Mouse (Mus musculus) limb, embryonic 10.5 days (tissue): ENCODE measurements at regions not wholly inside any gene's neighbourhood (a gene's known extent, or its start where the extent isn't known, plus 50 kb on each side); places are given as distances from the start of the nearest gene placed in this dataset.

ENCODE experiments used
- DNase-seq: peaks from one replicate; pipeline ENCODE4 v3.0.0-alpha.2; 2017; ENCODE audit warnings: low spot score
- H3K27ac ChIP-seq: fragments of 300-500 bp; sonication (generic); 2 replicates; pipeline ENCODE4 v1.5.1; 2016; ENCODE audit warnings: mild to moderate bottlenecking
- H3K27me3 ChIP-seq: fragments of 300-500 bp; sonication (generic); 2 replicates; pipeline ENCODE4 v1.6.1; 2016; ENCODE audit warnings: low read depth, mild to moderate bottlenecking; ENCODE audit not compliant: poor library complexity, severe bottlenecking
- H3K36me3 ChIP-seq: fragments of 300-500 bp; sonication (generic); 2 replicates; pipeline ENCODE4 v1.6.1; 2016; ENCODE audit warnings: mild to moderate bottlenecking, moderate library complexity
- H3K4me1 ChIP-seq: fragments of 300-500 bp; sonication (generic); 2 replicates; pipeline ENCODE4 v1.6.1; 2016
- H3K4me3 ChIP-seq: fragments of 300-500 bp; sonication (generic); 2 replicates; pipeline ENCODE4 v1.5.1; 2016; ENCODE audit warnings: mild to moderate bottlenecking, moderate library complexity
- H3K9me3 ChIP-seq: fragments of 300-500 bp; sonication (generic); replicated peaks from 2 replicates; pipeline ENCODE4 v1.6.1; 2016; ENCODE audit warnings: mild to moderate bottlenecking
- WGBS: fragments of 180-500 bp; shearing (Covaris S2); methylation state at CpG from one replicate; pipeline ENCODE4 v1.1.7; 2016; 5-methylcytosine and 5-hydroxymethylcytosine counted together

DNA sequence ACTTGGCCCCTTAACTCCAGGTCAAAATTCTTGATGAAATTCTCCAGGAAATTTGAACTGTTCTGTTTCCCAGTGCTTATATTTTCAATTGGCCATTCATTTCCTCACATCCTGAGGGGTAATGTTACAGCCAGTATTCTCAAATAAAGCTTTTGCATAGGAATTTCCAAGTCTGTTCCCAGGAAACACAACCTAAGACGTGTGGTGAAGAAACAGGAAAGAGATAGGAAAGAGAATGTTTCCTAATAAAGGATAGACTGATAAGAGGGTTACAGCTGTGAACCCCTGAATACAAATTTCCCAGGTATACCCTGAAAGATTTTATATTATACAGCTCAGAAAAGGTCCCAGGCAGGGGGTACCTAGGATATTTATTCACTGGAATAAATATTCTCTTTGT, 108.0 kb upstream of the Slc22a22 start:
- H3K27ac ChIP-seq: no peak overlapping the region
- no peak for DNase-seq
- 59% methylated on average over 1 of the region's 1 CpGs for WGBS
- peaks cover 15% of the 10 kb centered on the region for H3K4me1 ChIP-seq
- no peaks in the 10 kb centered on the region for H3K36me3 ChIP-seq
- H3K27me3 ChIP-seq: no peaks in the 10 kb centered on the region
- H3K4me3 ChIP-seq: no peak overlapping the region
- no peaks in the 10 kb centered on the region for H3K9me3 ChIP-seq

DNA sequence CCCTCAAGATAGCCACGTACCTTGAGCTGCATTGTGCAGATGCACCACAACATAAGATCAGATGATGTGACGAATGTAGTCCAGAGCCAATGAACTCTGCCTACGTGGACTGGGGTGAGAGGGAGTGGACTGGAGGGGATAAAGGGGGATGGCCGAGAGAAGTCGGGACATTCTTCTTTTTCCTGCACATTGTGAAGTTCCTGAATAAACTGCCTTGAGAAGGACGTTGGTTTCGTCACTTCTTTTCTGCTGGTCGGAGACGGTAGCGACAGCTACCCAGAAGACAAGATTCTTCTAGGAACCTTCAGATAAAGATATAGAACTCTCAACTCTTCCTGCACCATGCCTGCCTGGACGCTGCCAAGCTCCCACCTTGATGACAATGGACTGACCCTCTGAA, 107.1 kb upstream of the Slc22a22 start:
- DNase-seq: no peak
- Histone ChIP-seq H3K4me1 (peaks cover 6% of the 10 kb centered on the region), H3K36me3 (no peaks in the 10 kb centered on the region), H3K9me3 (no peaks in the 10 kb centered on the region), H3K4me3 (no peak overlapping the region), H3K27ac (no peak overlapping the region), H3K27me3 (no peaks in the 10 kb centered on the region)
- WGBS: 90% methylated on average over 11 of the region's 11 CpGs

DNA sequence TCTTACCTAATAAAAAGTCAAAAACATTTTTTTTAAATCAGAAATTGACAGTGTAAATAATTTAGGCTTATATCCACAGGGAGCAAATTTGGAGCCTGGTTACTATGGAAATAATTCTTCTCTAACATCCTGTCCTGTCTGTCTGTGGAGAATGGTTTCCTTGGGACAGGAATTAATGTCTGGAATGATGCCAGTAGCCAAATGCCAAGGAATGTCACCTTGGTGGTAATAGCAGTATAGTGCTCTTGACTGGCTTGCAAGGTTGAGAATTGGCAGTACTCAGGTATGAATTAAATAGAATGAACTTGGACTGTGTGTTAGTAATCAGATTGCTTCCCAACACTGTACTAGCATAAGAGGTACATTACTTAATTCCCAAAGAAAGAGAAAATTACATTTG, 103.8 kb upstream of the Slc22a22 start:
- H3K4me1 ChIP-seq: no peaks in the 10 kb centered on the region
- DNase-seq: no peak
- no peaks in the 10 kb centered on the region for H3K27me3 ChIP-seq
- H3K4me3 ChIP-seq: no peak overlapping the region
- H3K9me3 ChIP-seq: no peaks in the 10 kb centered on the region
- H3K27ac ChIP-seq: no peak overlapping the region
- H3K36me3 ChIP-seq: no peaks in the 10 kb centered on the region

DNA sequence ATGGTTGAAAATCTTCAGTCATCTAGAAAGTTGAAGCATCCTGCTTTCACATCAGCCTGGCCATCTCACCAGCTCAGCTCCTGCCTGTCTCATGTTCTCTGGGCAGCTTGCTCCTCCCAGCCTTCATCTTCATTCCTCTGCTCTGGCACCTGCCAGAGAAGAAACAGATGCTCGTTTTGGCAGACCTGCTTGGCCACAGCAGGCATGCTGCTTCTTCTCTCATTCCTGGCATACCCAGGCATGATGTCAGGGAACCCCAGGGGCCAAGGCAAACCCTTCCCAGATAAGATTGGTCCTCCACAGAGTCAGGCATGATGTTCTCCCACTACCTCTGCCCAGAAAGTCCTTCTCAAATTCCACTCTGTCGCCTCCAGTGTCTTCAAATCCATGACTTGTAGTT, 101.4 kb upstream of the Slc22a22 start:
- Histone ChIP-seq H3K27me3 (no peaks in the 10 kb centered on the region), H3K4me1 (peaks cover 2% of the 10 kb centered on the region; the same call in 1 of the 2 replicates), H3K27ac (no peak overlapping the region), H3K36me3 (no peaks in the 10 kb centered on the region), H3K4me3 (no peak overlapping the region), H3K9me3 (no peaks in the 10 kb centered on the region)
- DNase-seq: no peak
- WGBS: 68% methylated on average over 2 of the region's 2 CpGs

DNA sequence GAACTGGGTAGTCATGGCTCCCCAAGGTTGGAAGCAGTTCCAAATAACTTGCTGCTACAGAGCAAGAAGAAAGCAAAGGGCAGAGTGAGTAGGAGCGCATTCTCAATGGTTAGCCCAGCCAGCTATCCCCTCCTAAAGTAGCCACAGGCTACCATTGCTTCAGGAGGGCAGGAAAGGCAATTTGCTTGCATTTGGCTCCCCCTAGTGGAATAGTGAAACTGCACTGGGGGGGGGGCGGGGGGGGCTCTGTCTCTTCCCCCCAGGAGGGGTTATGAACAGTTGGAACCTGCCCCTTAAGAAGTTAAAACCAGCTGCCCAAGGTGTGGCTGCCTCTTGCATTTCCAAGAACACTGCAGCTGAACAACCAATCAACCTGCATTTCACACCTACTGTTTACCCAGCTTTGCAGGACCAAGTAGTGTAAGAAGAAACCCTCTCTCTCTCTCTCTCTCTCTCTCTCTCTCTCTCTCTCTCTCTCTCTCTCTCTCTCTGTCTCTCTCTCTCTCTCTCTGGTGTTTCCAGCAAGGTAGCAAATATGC, 96.7 kb upstream of the Slc22a22 start:
- Histone ChIP-seq H3K27ac (no peak overlapping the region), H3K27me3 (no peaks in the 10 kb centered on the region), H3K4me3 (no peak overlapping the region), H3K4me1 (peaks cover 4% of the 10 kb centered on the region; the same call in 1 of the 2 replicates), H3K36me3 (no peaks in the 10 kb centered on the region), H3K9me3 (no peaks in the 10 kb centered on the region)
- DNase-seq: no peak
- 42% methylated on average over 2 of the region's 2 CpGs for WGBS

DNA sequence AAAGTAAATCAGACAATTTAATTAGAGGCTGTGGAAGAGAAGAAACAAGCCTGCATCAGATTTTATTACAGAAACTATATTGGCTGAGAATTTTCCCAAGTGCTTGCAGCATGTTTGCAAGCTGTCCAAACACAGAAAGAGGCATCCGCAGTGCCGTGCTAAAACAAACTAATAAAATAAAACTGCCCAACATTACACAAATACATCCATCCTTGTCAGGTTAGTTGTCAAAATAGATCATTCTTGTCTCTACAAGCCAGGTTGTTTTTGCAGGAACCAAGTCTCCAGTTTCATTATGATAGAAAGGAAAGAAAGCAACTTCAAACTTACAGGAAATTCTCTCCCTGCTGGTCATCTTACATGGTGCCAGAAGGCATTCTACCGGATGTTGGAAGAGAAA, 95.0 kb upstream of the Slc22a22 start:
- 61% methylated on average over 3 of the region's 3 CpGs for WGBS
- H3K9me3 ChIP-seq: no peaks in the 10 kb centered on the region
- H3K4me1 ChIP-seq: peaks cover 4% of the 10 kb centered on the region; the same call in 1 of the 2 replicates
- H3K4me3 ChIP-seq: no peak overlapping the region
- DNase-seq: no peak
- no peaks in the 10 kb centered on the region for H3K27me3 ChIP-seq
- H3K27ac ChIP-seq: no peak overlapping the region
- H3K36me3 ChIP-seq: no peaks in the 10 kb centered on the region

DNA sequence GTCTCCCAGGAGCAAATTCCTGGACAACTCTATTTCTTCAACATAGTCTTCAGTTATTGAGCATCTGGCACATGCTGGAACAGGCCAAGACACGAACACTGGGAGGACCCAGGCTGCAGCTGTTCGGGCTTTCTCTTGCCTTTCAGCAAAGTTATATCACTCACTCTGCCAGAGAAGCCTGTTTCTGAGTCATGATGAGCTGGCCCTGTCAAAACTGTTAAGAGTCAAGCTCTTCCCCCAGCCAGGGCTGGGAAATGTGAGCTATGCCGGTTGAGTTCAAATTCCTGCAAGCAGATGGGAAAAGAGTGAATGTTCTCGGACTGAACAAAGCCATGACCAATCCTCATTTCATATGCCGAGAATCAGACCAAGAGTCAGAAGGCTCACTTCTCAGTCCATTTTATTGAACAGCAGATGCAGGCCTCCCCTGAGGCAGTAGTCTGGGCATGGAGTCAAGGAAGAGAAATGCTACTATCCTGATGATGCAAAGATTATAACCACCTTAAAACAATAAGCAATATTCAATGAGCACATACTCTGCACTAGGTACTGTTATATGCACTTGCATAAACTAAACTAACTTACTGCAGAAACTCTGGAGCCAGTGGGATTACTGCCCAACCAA, 90.7 kb upstream of the Slc22a22 start:
- WGBS: 78% methylated on average over 5 of the region's 5 CpGs
- Histone ChIP-seq H3K4me3 (no peak overlapping the region), H3K27ac (no peak overlapping the region), H3K36me3 (no peaks in the 10 kb centered on the region), H3K9me3 (no peaks in the 10 kb centered on the region), H3K27me3 (no peaks in the 10 kb centered on the region), H3K4me1 (0 out of 2 replicates have a peak, but pooled peaks cover 2% of the 10 kb centered on the region)
- no peak for DNase-seq

DNA sequence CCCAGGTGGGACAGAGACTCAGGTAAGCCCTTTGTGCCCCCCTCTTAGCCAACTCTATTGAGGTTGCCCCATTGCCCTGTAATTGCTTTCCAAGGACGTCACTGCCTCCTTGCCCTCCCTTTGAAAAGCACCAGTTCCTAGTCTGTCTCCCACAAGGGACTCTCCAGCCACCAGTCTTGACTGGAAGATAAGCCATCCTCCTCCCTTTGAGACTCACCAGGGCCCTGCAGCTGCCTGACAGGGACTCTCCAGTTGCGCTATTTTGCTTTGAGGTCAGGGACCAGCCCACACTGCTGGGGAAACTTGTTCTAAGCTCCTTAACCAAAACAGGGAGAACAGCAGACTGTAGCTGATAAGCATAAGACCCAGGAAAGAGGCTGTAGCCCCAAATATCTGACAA, 69.7 kb upstream of the Slc22a22 start:
- no peak for DNase-seq
- Histone ChIP-seq H3K4me3 (no peak overlapping the region), H3K27me3 (no peaks in the 10 kb centered on the region), H3K9me3 (no peaks in the 10 kb centered on the region), H3K4me1 (0 out of 2 replicates have a peak, but pooled peaks cover 3% of the 10 kb centered on the region), H3K36me3 (no peaks in the 10 kb centered on the region), H3K27ac (no peak overlapping the region)
- 25% methylated on average over 2 of the region's 2 CpGs for WGBS

DNA sequence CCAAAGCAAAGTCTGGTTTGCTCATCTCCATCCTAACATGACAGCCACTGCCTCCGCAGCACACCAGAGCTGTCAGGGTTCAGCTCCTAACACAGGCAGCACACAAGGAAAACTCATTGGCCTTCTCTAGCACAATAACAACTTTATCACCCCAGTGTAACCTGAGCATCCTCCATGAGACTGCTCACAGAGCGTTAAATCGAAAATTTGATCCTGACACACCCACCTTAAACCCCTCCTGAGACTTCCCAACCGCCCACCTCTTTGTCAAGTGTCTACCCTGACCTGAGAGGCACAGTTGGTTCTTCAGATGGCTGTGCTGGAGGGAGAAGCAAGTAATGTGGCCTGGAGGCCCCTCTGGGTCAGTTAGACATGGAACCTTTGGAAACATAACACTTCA, 67.7 kb upstream of the Slc22a22 start:
- Histone ChIP-seq H3K4me3 (no peak overlapping the region), H3K9me3 (no peaks in the 10 kb centered on the region), H3K27me3 (no peaks in the 10 kb centered on the region), H3K36me3 (no peaks in the 10 kb centered on the region), H3K27ac (no peak overlapping the region), H3K4me1 (0 out of 2 replicates have a peak, but pooled peaks cover 3% of the 10 kb centered on the region)
- DNase-seq: no peak
- 72% methylated on average over 4 of the region's 4 CpGs for WGBS

DNA sequence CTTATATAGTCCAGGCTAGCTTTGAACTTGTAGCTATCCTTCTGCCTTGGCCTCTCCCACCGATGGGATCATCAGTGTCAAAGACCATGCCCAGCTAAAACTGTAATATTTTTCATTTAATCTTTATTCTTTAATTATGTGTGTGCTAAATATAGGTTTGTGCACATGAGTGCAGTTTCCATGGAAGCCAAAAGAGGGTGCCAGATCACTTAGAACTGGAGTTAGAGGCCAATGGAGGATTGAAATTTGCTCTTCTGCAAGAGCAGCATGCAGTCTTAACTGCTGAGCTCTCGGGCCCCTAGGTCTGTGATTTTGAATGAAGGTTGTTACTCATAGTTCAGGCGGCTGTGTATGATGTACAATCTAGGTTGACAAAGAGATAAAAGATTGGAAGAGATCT, 66.6 kb upstream of the Slc22a22 start:
- 78% methylated on average over 3 of the region's 3 CpGs for WGBS
- Histone ChIP-seq H3K9me3 (no peaks in the 10 kb centered on the region), H3K4me1 (0 out of 2 replicates have a peak, but pooled peaks cover 3% of the 10 kb centered on the region), H3K4me3 (no peak overlapping the region), H3K27ac (no peak overlapping the region), H3K36me3 (no peaks in the 10 kb centered on the region), H3K27me3 (no peaks in the 10 kb centered on the region)
- no peak for DNase-seq

DNA sequence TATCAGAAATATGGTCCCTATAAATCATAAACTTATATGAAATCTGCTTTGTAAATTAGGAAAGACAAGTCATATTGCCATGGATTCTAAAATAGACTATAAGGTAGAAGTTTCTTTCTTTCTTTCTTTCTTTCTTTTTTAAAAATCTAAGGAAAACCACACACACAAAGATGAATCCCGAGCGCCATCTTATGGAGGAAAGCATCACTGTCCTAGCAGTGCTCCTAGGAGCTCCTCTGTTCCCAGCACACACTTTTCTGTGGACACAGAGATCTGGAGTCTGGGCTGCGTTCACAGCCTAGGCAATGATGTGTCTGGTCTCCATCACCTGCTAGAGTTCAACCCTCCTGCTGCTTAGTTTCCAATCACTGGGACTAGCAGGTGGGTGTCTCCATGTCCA, 65.2 kb upstream of the Slc22a22 start:
- Histone ChIP-seq H3K27ac (no peak overlapping the region), H3K27me3 (no peaks in the 10 kb centered on the region), H3K4me1 (0 out of 2 replicates have a peak, but pooled peaks cover 3% of the 10 kb centered on the region), H3K36me3 (no peaks in the 10 kb centered on the region), H3K9me3 (no peaks in the 10 kb centered on the region), H3K4me3 (no peak overlapping the region)
- WGBS: 32% methylated on average over 3 of the region's 3 CpGs
- no peak for DNase-seq

DNA sequence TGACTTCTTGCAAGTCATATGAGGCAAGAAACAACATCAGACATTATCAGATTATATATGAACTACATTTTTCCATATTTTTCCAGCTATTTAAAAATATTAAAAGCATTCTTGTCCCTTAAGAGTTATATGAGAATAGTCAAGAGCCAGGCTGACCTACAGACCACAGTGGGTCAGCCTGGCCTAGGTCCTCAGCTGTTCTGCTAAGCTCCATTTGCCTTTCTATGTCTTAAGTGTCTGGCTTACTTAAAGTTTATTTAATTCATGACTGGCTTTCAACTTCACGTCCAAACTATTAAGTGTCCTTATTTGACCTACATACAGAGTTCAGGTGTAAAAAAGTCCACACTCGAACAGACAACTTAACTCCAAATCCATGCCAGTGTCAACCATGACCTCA, 58.1 kb upstream of the Slc22a22 start:
- no peak for DNase-seq
- Histone ChIP-seq H3K9me3 (no peaks in the 10 kb centered on the region), H3K27me3 (no peaks in the 10 kb centered on the region), H3K4me3 (no peak overlapping the region), H3K36me3 (no peaks in the 10 kb centered on the region), H3K4me1 (peaks cover 9% of the 10 kb centered on the region; the same call in 1 of the 2 replicates), H3K27ac (no peak overlapping the region)
- WGBS: 83% methylated on average over 2 of the region's 2 CpGs
